Comparison of ENCODE assay signal across 8 mouse cellular contexts in genomic region chr13:119462596-119463560, GRCm38 (mm10). TPM values are rescaled to one million over a fixed set of nuclear protein-coding genes. Genes with fewer than 3 reads are reported as not detected.
A peak's percentile ranks its signal among the peaks of the same experiment; 100 is the strongest.
DNase-seq lines count a peak whose midpoint lies in the region; ATAC-seq lines count a peak whose summit lies in the region.

Gene 4833420G17Rik, plus strand, starts transcription at chr13:119462768.

- H3K4me1 ChIP-seq in hindbrain, embryonic 14.5 days (replicated peaks; ENCODE audit: control insufficient read depth, insufficient read depth, low read length) = peaks cover 14% of the 10 kb centered on the region

- H3K27ac ChIP-seq in hindbrain, embryonic 14.5 days = peak within 1 kb of the TSS; percentile 68

- peak within 1 kb of the TSS; percentile 83 for H3K4me3 ChIP-seq in hindbrain, embryonic 14.5 days (replicated peaks; ENCODE audit: low read length)

- no peaks in the 10 kb centered on the region for H3K27me3 ChIP-seq in hindbrain, embryonic 14.5 days (ENCODE audit: control insufficient read depth, insufficient read depth, low read length)

- WGBS in hindbrain, embryonic 14.5 days = 6% methylated on average over 57 of the region's 57 CpGs

- peak within 1 kb of the TSS; percentile 80 for H3K4me2 ChIP-seq in hindbrain, embryonic 14.5 days (replicated peaks)

- DNase-seq in R1 (ENCODE audit: low read depth, low spot score) = peak; percentile 96
- peak; percentile 83 to 92 for DNase-seq in cerebellum, postnatal 25 days
- DNase-seq in frontal cortex, postnatal 25 days (ENCODE audit: low spot score in 2 of 2) = peak; percentile 59 to 77
- DNase-seq in hindbrain, embryonic 14.5 days (ENCODE audit: low spot score) = peak; percentile 92
- peak; percentile 84 to 85 for DNase-seq in layer of hippocampus, postnatal 36 days
- DNase-seq in lung, postnatal 36 days = peak; percentile 95
- peak; percentile 96 for DNase-seq in retina, postnatal 1 day
- peak; percentile 67 to 86 for DNase-seq in urinary bladder, adult 18-20 months (ENCODE audit: low spot score in 2 of 2)

- no peaks in the 10 kb centered on the region for H3K9me3 ChIP-seq in hindbrain, embryonic 14.5 days (ENCODE audit: control insufficient read depth, low read length)

- peak; percentile 98 for ATAC-seq in hindbrain, embryonic 14.5 days (ENCODE audit: low FRiP score)

- H3K36me3 ChIP-seq in hindbrain, embryonic 14.5 days (replicated peaks; ENCODE audit: control insufficient read depth, insufficient read depth) = peaks cover 31% of the 10 kb centered on the region

- peak within 1 kb of the TSS; percentile 77 for H3K9ac ChIP-seq in hindbrain, embryonic 14.5 days

RNA-seq across cellular contexts. Expression of gene 4833420G17Rik, which starts in this region (rescaled TPM):
- polyA plus RNA-seq in hindbrain, embryonic 14.5 days (2014; fragmentation: Nextera tagmentation; extraction: Ambion mirVana) = 84.2 and 92.3 TPM in 2 replicates
- total RNA-seq in layer of hippocampus, postnatal 36 days (2021) = 10 to 100 TPM; 21.6 to 25.8 TPM

Comparison
In these comparisons a context has a peak if more than half of its experiments do, and no peak if none do; other contexts are left out.
1. Peak in every context shown above with its lines: DNase-seq, ATAC-seq, H3K4me3 ChIP-seq and H3K27ac ChIP-seq.